Mouse (Mus musculus) heart, postnatal 0 days (tissue): ENCODE data around the gene Mgat4e. TPM values are rescaled to one million over a fixed set of nuclear protein-coding genes. Genes with fewer than 3 reads are reported as not detected.

Source experiments
- ATAC-seq: fragments of 200-750 bp; cut with Nextera tagmentation; 2 replicates; pipeline ENCODE4 v1.8.0; 2017; ENCODE audit warnings: low read depth, moderate number of reproducible peaks, moderate library complexity; ENCODE audit not compliant: insufficient read depth
- DNase-seq: peaks from one replicate; pipeline ENCODE4 v3.0.0-alpha.2; 2016; ENCODE audit warnings: low spot score
- H3K27ac ChIP-seq: fragments of 300-500 bp; sonication (generic); 2 replicates; pipeline ENCODE4 v1.5.1; 2014; ENCODE audit warnings: low read depth, mild to moderate bottlenecking
- H3K27me3 ChIP-seq: fragments of 300-500 bp; sonication (generic); 2 replicates; pipeline ENCODE4 v1.6.1; 2014; ENCODE audit warnings: low read length, mixed read lengths; ENCODE audit not compliant: control insufficient read depth, insufficient read depth
- H3K36me3 ChIP-seq: fragments of 300-500 bp; sonication (generic); replicated peaks from 2 replicates; pipeline ENCODE4 v1.6.1; 2014; ENCODE audit warnings: low read length, mixed read lengths; ENCODE audit not compliant: control insufficient read depth, insufficient read depth
- H3K4me1 ChIP-seq: fragments of 300-500 bp; sonication (generic); 2 replicates; pipeline ENCODE4 v1.6.1; 2014; ENCODE audit warnings: antibody characterized with exemption; ENCODE audit not compliant: control insufficient read depth, insufficient read depth
- H3K4me2 ChIP-seq: fragments of 300-500 bp; sonication (generic); 2 replicates; pipeline ENCODE4 v1.6.1; 2014; ENCODE audit warnings: low read depth, mild to moderate bottlenecking, low read length, moderate library complexity
- H3K4me3 ChIP-seq: fragments of 300-500 bp; sonication (generic); 2 replicates; pipeline ENCODE4 v1.5.1; 2014; ENCODE audit warnings: low read depth, low read length
- H3K9ac ChIP-seq: fragments of 300-500 bp; sonication (generic); replicated peaks from 2 replicates; pipeline ENCODE4 v1.6.1; 2014; ENCODE audit warnings: low read depth, low read length, mixed read lengths
- H3K9me3 ChIP-seq: fragments of 300-500 bp; sonication (generic); replicated peaks from 2 replicates; pipeline ENCODE4 v1.6.1; 2016; ENCODE audit warnings: low read length; ENCODE audit not compliant: control insufficient read depth
- CTCF ChIP-seq: IDR thresholded peaks from 2 replicates; pipeline ENCODE4 v1.5.1; 2016; ENCODE audit warnings: antibody characterized with exemption, control low read depth, low read depth
- EP300 ChIP-seq: IDR thresholded peaks from 2 replicates; pipeline ENCODE4 v1.6.1; 2016; ENCODE audit warnings: antibody characterized with exemption, low read depth
- WGBS: fragments of 180-500 bp; shearing (Covaris S2); extraction: QIAGEN DNeasy Blood & Tissue Kit; methylation state at CpG from one replicate; pipeline ENCODE4 v1.1.7; 2014; 5-methylcytosine and 5-hydroxymethylcytosine counted together
- polyA plus RNA-seq: library from polyadenylated mRNA; unstranded; fragments of >200 nt; fragmentation: Nextera tagmentation; extraction: Ambion mirVana; gene quantifications from 2 replicates; pipeline ENCODE4 v1.2.1, GENCODE M21; 2015
- total RNA-seq: library from RNA; depleted of rRNA; stranded (reverse); fragments of >200 nt; gene quantifications from 2 replicates; pipeline ENCODE4 v1.2.3, GENCODE M21; 2014; ENCODE audit warnings: low replicate concordance

The Mgat4e gene
- total and polyA plus RNA-seq, 2 experiments from 2014 or later: not detected

GRCm38 (mm10) chr1:134516491-134517198, 32.8 kb downstream of the Mgat4e start:
- H3K27ac ChIP-seq: peak overlapping the region; percentile 7; the same call in 1 of the 2 replicates
- H3K4me3 ChIP-seq: no peak overlapping the region
- no peak overlapping the region for H3K9ac ChIP-seq
- no peaks in the 10 kb centered on the region for H3K4me1 ChIP-seq
- TF ChIP-seq EP300 (no peak), CTCF (no peak)
- DNase-seq (peak; percentile 58), ATAC-seq (peak; percentile 37; the same call in 1 of the 2 replicates)
- H3K36me3 ChIP-seq: no peaks in the 10 kb centered on the region
- WGBS: 30% methylated on average over 4 of the region's 4 CpGs
- no peak overlapping the region for H3K4me2 ChIP-seq
- H3K9me3 ChIP-seq: no peaks in the 10 kb centered on the region
- peaks cover 3% of the 10 kb centered on the region; the same call in 1 of the 2 replicates for H3K27me3 ChIP-seq

- H3K27me3 ChIP-seq: peaks cover 3% of the 10 kb centered on the region; the same call in 1 of the 2 replicates
- 42% methylated on average over 2 of the region's 2 CpGs for WGBS
- H3K36me3 ChIP-seq: no peaks in the 10 kb centered on the region
Measured at GRCm38 (mm10) chr1:134515891-134516290, 33.6 kb downstream of the Mgat4e start.

GRCm38 (mm10) chr1:134513876-134514590, 35.4 kb downstream of the Mgat4e start:
- peak; percentile 8 for DNase-seq
- Histone ChIP-seq H3K27ac (no peak overlapping the region), H3K9me3 (no peaks in the 10 kb centered on the region), H3K4me2 (peak overlapping the region; percentile 84), H3K4me3 (peak overlapping the region; percentile 57), H3K9ac (0 out of 2 replicates have a peak overlapping the region, but pooled peaks have one; percentile 44), H3K27me3 (peaks cover 3% of the 10 kb centered on the region; the same call in 1 of the 2 replicates), H3K4me1 (no peaks in the 10 kb centered on the region), H3K36me3 (no peaks in the 10 kb centered on the region)
- no peak for TF ChIP-seq EP300
- TF ChIP-seq CTCF: no peak
- 51% methylated on average over 16 of the region's 16 CpGs for WGBS
- ATAC-seq: no peak

More at GRCm38 (mm10) chr1:134515891-134516290, 33.6 kb downstream of the Mgat4e start:
- TF ChIP-seq CTCF: no peak
- TF ChIP-seq EP300: no peak
- ATAC-seq: peak; percentile 32; the same call in 1 of the 2 replicates
- Histone ChIP-seq H3K27ac (peak overlapping the region; percentile 7; the same call in 1 of the 2 replicates), H3K4me3 (no peak overlapping the region), H3K4me1 (no peaks in the 10 kb centered on the region), H3K4me2 (no peak overlapping the region), H3K9ac (no peak overlapping the region), H3K9me3 (no peaks in the 10 kb centered on the region)
- DNase-seq: peak; percentile 6

GRCm38 (mm10) chr1:134513312-134513860, 36.1 kb downstream of the Mgat4e start:
- no peak overlapping the region for H3K27ac ChIP-seq
- no peaks in the 10 kb centered on the region for H3K4me1 ChIP-seq
- 3% methylated on average over 38 of the region's 38 CpGs for WGBS
- peak; percentile 14 for DNase-seq
- peaks cover 3% of the 10 kb centered on the region; the same call in 1 of the 2 replicates for H3K27me3 ChIP-seq
- peak overlapping the region; percentile 44; the same call in 1 of the 2 replicates for H3K9ac ChIP-seq
- H3K36me3 ChIP-seq: no peaks in the 10 kb centered on the region
- H3K4me3 ChIP-seq: peak overlapping the region; percentile 57
- peak overlapping the region; percentile 84 for H3K4me2 ChIP-seq
- H3K9me3 ChIP-seq: no peaks in the 10 kb centered on the region
- TF ChIP-seq EP300 (no peak), CTCF (peak; percentile 13; the same call in 1 of the 2 replicates)
- ATAC-seq: peak; percentile 57

GRCm38 (mm10) chr1:134512584-134512983, 36.9 kb downstream of the Mgat4e start:
- H3K4me3 ChIP-seq: peak overlapping the region; percentile 57; the same call in 1 of the 2 replicates
- H3K4me2 ChIP-seq: no peak overlapping the region
- no peaks in the 10 kb centered on the region for H3K9me3 ChIP-seq
- WGBS: 67% methylated on average over 6 of the region's 6 CpGs
- DNase-seq (no peak), ATAC-seq (no peak)
- no peaks in the 10 kb centered on the region for H3K4me1 ChIP-seq
- peaks cover 3% of the 10 kb centered on the region; the same call in 1 of the 2 replicates for H3K27me3 ChIP-seq
- no peak for TF ChIP-seq CTCF
- TF ChIP-seq EP300: no peak
- H3K9ac ChIP-seq: no peak overlapping the region
- H3K27ac ChIP-seq: no peak overlapping the region
- peaks cover 8% of the 10 kb centered on the region for H3K36me3 ChIP-seq
